Mouse (Mus musculus) urinary bladder, postnatal 36 days (tissue): Measurements from ENCODE around the gene Otop1.
A peak's percentile ranks its signal among the peaks of the same experiment; 100 is the strongest.

Experiments used
- DNase-seq, 2 experiments: peaks; one replicate each; pipeline ENCODE4 v3.0.0; 2022; ENCODE audit warnings: low spot score in 2 of 2, mixed read lengths in 1 of 2

Gene Otop1

GRCm38 (mm10) chr5:38301761-38302411 is 26.1 kb downstream of the Otop1 start:
- DNase-seq, result no peak

- DNase-seq, result no peak
Measured at GRCm38 (mm10) chr5:38302651-38303050, 26.9 kb downstream of the Otop1 start.

- DNase-seq, result peak in 1 of 2 experiments; percentile 10
Measured at GRCm38 (mm10) chr5:38305241-38305640, 29.5 kb downstream of the Otop1 start.

- peak; percentile 85 to 86 for DNase-seq
Measured at GRCm38 (mm10) chr5:38307255-38308101, 31.7 kb downstream of the Otop1 start.

GRCm38 (mm10) chr5:38308873-38309272 is 33.1 kb downstream of the Otop1 start:
- peak; percentile 11 to 40 for DNase-seq

- DNase-seq, result no peak
Measured at GRCm38 (mm10) chr5:38309795-38310194, 34.0 kb downstream of the Otop1 start.

- DNase-seq, result no peak
Measured at GRCm38 (mm10) chr5:38318966-38319786, 43.4 kb downstream of the Otop1 start, which contains the start of gene Drd5. Gene Drd5, plus strand, starts transcription at chr5:38319367.

- DNase-seq, result no peak
Measured at GRCm38 (mm10) chr5:38333381-38333780, 57.6 kb downstream of the Otop1 start.

- DNase-seq, result no peak
Measured at GRCm38 (mm10) chr5:38334582-38334981, 58.8 kb downstream of the Otop1 start.

- DNase-seq, result no peak
Measured at GRCm38 (mm10) chr5:38343101-38343500, 67.3 kb downstream of the Otop1 start.

GRCm38 (mm10) chr5:38346646-38347432 is 71.1 kb downstream of the Otop1 start:
- no peak for DNase-seq

GRCm38 (mm10) chr5:38350351-38350929 is 74.7 kb downstream of the Otop1 start:
- DNase-seq, result no peak
